Mouse (Mus musculus) C2C12 (cell line): ENCODE measurements around the gene Magi1.

ENCODE experiments used
- CTCF ChIP-seq: IDR thresholded peaks from one replicate; pipeline ENCODE4 v1.5.1; 2011; ENCODE audit not compliant: control insufficient read depth, insufficient read depth, insufficient read length
- FOSL1 ChIP-seq: IDR thresholded peaks from one replicate; pipeline ENCODE4 v1.8.0; 2011; ENCODE audit warnings: mild to moderate bottlenecking, low read length; ENCODE audit not compliant: poor library complexity, insufficient read depth, severe bottlenecking
- MAX ChIP-seq: IDR thresholded peaks from one replicate; pipeline ENCODE4 v1.6.1; 2011; ENCODE audit warnings: mild to moderate bottlenecking, control low read depth
- MYOD1 ChIP-seq: IDR thresholded peaks from one replicate; pipeline ENCODE4 v1.6.1; 2011; ENCODE audit warnings: low read depth; ENCODE audit not compliant: control insufficient read depth, insufficient read length
- MYOG ChIP-seq: IDR thresholded peaks from one replicate; pipeline ENCODE4 v1.6.1; 2011; ENCODE audit not compliant: control insufficient read depth, insufficient read length; ENCODE audit errors: extremely low read depth
- USF1 ChIP-seq: IDR thresholded peaks from one replicate; pipeline ENCODE4 v1.6.1; 2011; ENCODE audit warnings: low read depth, mild to moderate bottlenecking, control low read depth, moderate library complexity

- TF ChIP-seq CTCF, result no peak
- no peak for TF ChIP-seq MYOG
- TF ChIP-seq USF1, result no peak
- TF ChIP-seq FOSL1, result no peak
- no peak for TF ChIP-seq MYOD1
- TF ChIP-seq MAX, result no peak
These were observed 439.1 kb downstream of the Magi1 start for GRCm38 (mm10) chr6:93844576-93844975.
